Mouse (Mus musculus): Measurements from ENCODE around the gene Gm17728. TPM values are rescaled to one million over a fixed set of nuclear protein-coding genes. Genes with fewer than 3 reads are reported as not detected.

The Gm17728 gene
- not detected for polyA plus RNA-seq (2014; fragmentation: Illumina TruSeq; extraction: RNeasy Lipid Tissue Mini Kit (QIAGEN cat#74804); ENCODE audit: low read depth, low replicate concordance)

DNA sequence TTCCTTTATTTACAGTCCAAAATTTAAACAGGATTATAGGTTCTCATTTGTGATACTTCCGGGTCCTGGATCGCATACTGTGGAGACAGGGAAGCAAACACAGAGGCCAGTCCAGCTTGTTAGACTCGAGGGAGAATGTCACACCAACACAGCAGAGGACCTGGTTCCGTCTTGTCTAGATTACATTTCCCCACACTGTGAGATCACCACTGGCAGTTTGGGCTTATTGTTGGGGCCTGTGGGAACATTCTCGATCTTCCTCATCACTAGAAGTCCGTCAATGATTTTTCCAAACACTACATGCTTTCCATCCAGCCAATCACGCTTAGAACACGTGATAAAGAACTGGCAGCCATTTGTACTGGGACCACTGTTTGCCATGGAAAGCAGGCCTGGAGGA lies at the start of gene Gm17728:
Gene Gm17728 (plus strand): TSS at position 301 of the 400 bp plus-strand sequence.

Other genes starting within 250 kb of the Gm17728 start
- gene Pabpc6, start 247.7 kb downstream of the Gm17728 start, polyA plus RNA-seq (2014; fragmentation: Illumina TruSeq; extraction: RNeasy Lipid Tissue Mini Kit (QIAGEN cat#74804); ENCODE audit: low read depth, low replicate concordance) = not detected

Measured in heart, adult 10 weeks (tissue).